Mouse (Mus musculus): Measurements from ENCODE around the gene Kbtbd12. TPM values are rescaled to one million over a fixed set of nuclear protein-coding genes. Genes with fewer than 3 reads are reported as not detected.

The Kbtbd12 gene
- polyA plus RNA-seq, 1 experiment from 2014 or later: 0.62 TPM

GRCm38 (mm10) chr6:88606417-88606816 is 31.3 kb downstream of the Kbtbd12 start:
- no peak overlapping the region for H3K9ac ChIP-seq
- DNase-seq (ENCODE audit: low spot score) (no peak), ATAC-seq (ENCODE audit: low FRiP score) (no peak)
- no peaks in the 10 kb centered on the region for H3K36me3 ChIP-seq (replicated peaks; ENCODE audit: control insufficient read depth, insufficient read depth)
- no peaks in the 10 kb centered on the region for H3K4me1 ChIP-seq (replicated peaks; ENCODE audit: control insufficient read depth, insufficient read depth, low read length)
- 70% methylated on average over 2 of the region's 2 CpGs for WGBS
- H3K4me3 ChIP-seq (replicated peaks; ENCODE audit: low read length): no peak overlapping the region
- H3K27ac ChIP-seq: no peak overlapping the region
- H3K9me3 ChIP-seq (ENCODE audit: control insufficient read depth, low read length): no peaks in the 10 kb centered on the region
- no peaks in the 10 kb centered on the region for H3K27me3 ChIP-seq (ENCODE audit: control insufficient read depth, insufficient read depth, low read length)
- no peak overlapping the region for H3K4me2 ChIP-seq (replicated peaks)

- Histone ChIP-seq H3K27me3 (ENCODE audit: control insufficient read depth, insufficient read depth, low read length) (no peaks in the 10 kb centered on the region), H3K9me3 (ENCODE audit: control insufficient read depth, low read length) (no peaks in the 10 kb centered on the region), H3K4me1 (replicated peaks; ENCODE audit: control insufficient read depth, insufficient read depth, low read length) (no peaks in the 10 kb centered on the region), H3K36me3 (replicated peaks; ENCODE audit: control insufficient read depth, insufficient read depth) (no peaks in the 10 kb centered on the region), H3K9ac (no peak overlapping the region), H3K27ac (no peak overlapping the region), H3K4me3 (replicated peaks; ENCODE audit: low read length) (no peak overlapping the region), H3K4me2 (replicated peaks) (no peak overlapping the region)
- ATAC-seq (ENCODE audit: low FRiP score) (no peak), DNase-seq (ENCODE audit: low spot score) (no peak)
- WGBS: 95% methylated on average over 2 of the region's 2 CpGs
Observed at GRCm38 (mm10) chr6:88605715-88606114, 32.0 kb downstream of the Kbtbd12 start.

GRCm38 (mm10) chr6:88605235-88605634 is 32.5 kb downstream of the Kbtbd12 start:
- no peak overlapping the region for H3K9ac ChIP-seq
- no peak overlapping the region for H3K4me3 ChIP-seq (replicated peaks; ENCODE audit: low read length)
- no peak overlapping the region for H3K27ac ChIP-seq
- no peaks in the 10 kb centered on the region for H3K9me3 ChIP-seq (ENCODE audit: control insufficient read depth, low read length)
- DNase-seq (ENCODE audit: low spot score) (no peak), ATAC-seq (ENCODE audit: low FRiP score) (no peak)
- WGBS: 70% methylated on average over 2 of the region's 2 CpGs
- H3K4me1 ChIP-seq (replicated peaks; ENCODE audit: control insufficient read depth, insufficient read depth, low read length): no peaks in the 10 kb centered on the region
- no peaks in the 10 kb centered on the region for H3K27me3 ChIP-seq (ENCODE audit: control insufficient read depth, insufficient read depth, low read length)
- no peak overlapping the region for H3K4me2 ChIP-seq (replicated peaks)
- H3K36me3 ChIP-seq (replicated peaks; ENCODE audit: control insufficient read depth, insufficient read depth): no peaks in the 10 kb centered on the region

- Histone ChIP-seq H3K9me3 (ENCODE audit: control insufficient read depth, low read length) (peaks cover 3% of the 10 kb centered on the region; the same call in 1 of the 2 replicates), H3K4me2 (replicated peaks) (no peak overlapping the region), H3K4me1 (replicated peaks; ENCODE audit: control insufficient read depth, insufficient read depth, low read length) (no peaks in the 10 kb centered on the region), H3K4me3 (replicated peaks; ENCODE audit: low read length) (no peak overlapping the region), H3K27ac (no peak overlapping the region), H3K36me3 (replicated peaks; ENCODE audit: control insufficient read depth, insufficient read depth) (no peaks in the 10 kb centered on the region), H3K27me3 (ENCODE audit: control insufficient read depth, insufficient read depth, low read length) (no peaks in the 10 kb centered on the region), H3K9ac (no peak overlapping the region)
- DNase-seq (ENCODE audit: low spot score): no peak
- WGBS: 79% methylated on average over 2 of the region's 2 CpGs
- ATAC-seq (ENCODE audit: low FRiP score): no peak
Observed at GRCm38 (mm10) chr6:88596108-88596507, 41.6 kb downstream of the Kbtbd12 start.

GRCm38 (mm10) chr6:88592367-88592766 is 45.4 kb downstream of the Kbtbd12 start:
- 88% methylated on average over 6 of the region's 6 CpGs for WGBS
- H3K36me3 ChIP-seq (replicated peaks; ENCODE audit: control insufficient read depth, insufficient read depth): no peaks in the 10 kb centered on the region
- no peak overlapping the region for H3K9ac ChIP-seq
- DNase-seq (ENCODE audit: low spot score) (no peak), ATAC-seq (ENCODE audit: low FRiP score) (no peak)
- no peaks in the 10 kb centered on the region for H3K4me1 ChIP-seq (replicated peaks; ENCODE audit: control insufficient read depth, insufficient read depth, low read length)
- H3K27ac ChIP-seq: no peak overlapping the region
- H3K9me3 ChIP-seq (ENCODE audit: control insufficient read depth, low read length): peaks cover 3% of the 10 kb centered on the region; the same call in 1 of the 2 replicates
- H3K27me3 ChIP-seq (ENCODE audit: control insufficient read depth, insufficient read depth, low read length): no peaks in the 10 kb centered on the region
- H3K4me2 ChIP-seq (replicated peaks): no peak overlapping the region
- H3K4me3 ChIP-seq (replicated peaks; ENCODE audit: low read length): no peak overlapping the region

GRCm38 (mm10) chr6:88590231-88590630 is 47.5 kb downstream of the Kbtbd12 start:
- Histone ChIP-seq H3K4me1 (replicated peaks; ENCODE audit: control insufficient read depth, insufficient read depth, low read length) (no peaks in the 10 kb centered on the region), H3K4me2 (replicated peaks) (no peak overlapping the region)
- no peak for DNase-seq (ENCODE audit: low spot score)

GRCm38 (mm10) chr6:88589517-88589916 is 48.2 kb downstream of the Kbtbd12 start:
- Histone ChIP-seq H3K9me3 (ENCODE audit: control insufficient read depth, low read length) (no peaks in the 10 kb centered on the region), H3K4me1 (replicated peaks; ENCODE audit: control insufficient read depth, insufficient read depth, low read length) (no peaks in the 10 kb centered on the region), H3K4me3 (replicated peaks; ENCODE audit: low read length) (no peak overlapping the region), H3K36me3 (replicated peaks; ENCODE audit: control insufficient read depth, insufficient read depth) (no peaks in the 10 kb centered on the region), H3K4me2 (replicated peaks) (no peak overlapping the region), H3K27me3 (ENCODE audit: control insufficient read depth, insufficient read depth, low read length) (no peaks in the 10 kb centered on the region), H3K27ac (no peak overlapping the region), H3K9ac (no peak overlapping the region)
- DNase-seq (ENCODE audit: low spot score): peak; percentile 75
- 31% methylated on average over 5 of the region's 5 CpGs for WGBS
- 0 out of 2 replicates have a peak, but pooled peaks have one; percentile 21 for ATAC-seq (ENCODE audit: low FRiP score)

More at GRCm38 (mm10) chr6:88590231-88590630, 47.5 kb downstream of the Kbtbd12 start:
- no peaks in the 10 kb centered on the region for H3K36me3 ChIP-seq (replicated peaks; ENCODE audit: control insufficient read depth, insufficient read depth)
- no peak overlapping the region for H3K4me3 ChIP-seq (replicated peaks; ENCODE audit: low read length)
- 82% methylated on average over 4 of the region's 4 CpGs for WGBS
- H3K27me3 ChIP-seq (ENCODE audit: control insufficient read depth, insufficient read depth, low read length): no peaks in the 10 kb centered on the region
- H3K27ac ChIP-seq: no peak overlapping the region
- no peaks in the 10 kb centered on the region for H3K9me3 ChIP-seq (ENCODE audit: control insufficient read depth, low read length)
- no peak overlapping the region for H3K9ac ChIP-seq
- ATAC-seq (ENCODE audit: low FRiP score): no peak

- 69% methylated on average over 7 of the region's 7 CpGs for WGBS
- H3K27me3 ChIP-seq (ENCODE audit: control insufficient read depth, insufficient read depth, low read length): no peaks in the 10 kb centered on the region
- H3K9ac ChIP-seq: no peak overlapping the region
- no peaks in the 10 kb centered on the region for H3K4me1 ChIP-seq (replicated peaks; ENCODE audit: control insufficient read depth, insufficient read depth, low read length)
- no peak overlapping the region for H3K4me3 ChIP-seq (replicated peaks; ENCODE audit: low read length)
- H3K36me3 ChIP-seq (replicated peaks; ENCODE audit: control insufficient read depth, insufficient read depth): no peaks in the 10 kb centered on the region
- no peak overlapping the region for H3K27ac ChIP-seq
- no peak for DNase-seq (ENCODE audit: low spot score)
- ATAC-seq (ENCODE audit: low FRiP score): no peak
- no peak overlapping the region for H3K4me2 ChIP-seq (replicated peaks)
- no peaks in the 10 kb centered on the region for H3K9me3 ChIP-seq (ENCODE audit: control insufficient read depth, low read length)
Observed at GRCm38 (mm10) chr6:88588581-88589256, 49.0 kb downstream of the Kbtbd12 start.

GRCm38 (mm10) chr6:88587091-88587490 is 50.7 kb downstream of the Kbtbd12 start:
- WGBS: 76% methylated on average over 3 of the region's 3 CpGs

GRCm38 (mm10) chr6:88583950-88584349 is 53.8 kb downstream of the Kbtbd12 start:
- H3K9ac ChIP-seq: no peak overlapping the region
- no peak overlapping the region for H3K27ac ChIP-seq
- no peak overlapping the region for H3K4me3 ChIP-seq (replicated peaks; ENCODE audit: low read length)
- H3K27me3 ChIP-seq (ENCODE audit: control insufficient read depth, insufficient read depth, low read length): no peaks in the 10 kb centered on the region
- WGBS: 92% methylated on average over 4 of the region's 4 CpGs
- ATAC-seq (ENCODE audit: low FRiP score) (no peak), DNase-seq (ENCODE audit: low spot score) (no peak)
- H3K4me2 ChIP-seq (replicated peaks): no peak overlapping the region
- H3K9me3 ChIP-seq (ENCODE audit: control insufficient read depth, low read length): no peaks in the 10 kb centered on the region
- H3K36me3 ChIP-seq (replicated peaks; ENCODE audit: control insufficient read depth, insufficient read depth): no peaks in the 10 kb centered on the region
- H3K4me1 ChIP-seq (replicated peaks; ENCODE audit: control insufficient read depth, insufficient read depth, low read length): no peaks in the 10 kb centered on the region

More at GRCm38 (mm10) chr6:88587091-88587490, 50.7 kb downstream of the Kbtbd12 start:
- Histone ChIP-seq H3K27me3 (ENCODE audit: control insufficient read depth, insufficient read depth, low read length) (no peaks in the 10 kb centered on the region), H3K9ac (no peak overlapping the region), H3K4me1 (replicated peaks; ENCODE audit: control insufficient read depth, insufficient read depth, low read length) (no peaks in the 10 kb centered on the region), H3K4me3 (replicated peaks; ENCODE audit: low read length) (no peak overlapping the region), H3K9me3 (ENCODE audit: control insufficient read depth, low read length) (no peaks in the 10 kb centered on the region), H3K27ac (no peak overlapping the region), H3K36me3 (replicated peaks; ENCODE audit: control insufficient read depth, insufficient read depth) (no peaks in the 10 kb centered on the region), H3K4me2 (replicated peaks) (no peak overlapping the region)
- DNase-seq (ENCODE audit: low spot score) (no peak), ATAC-seq (ENCODE audit: low FRiP score) (no peak)
